ENCODE assay signal across 8 mouse cellular contexts in the genomic region with DNA sequence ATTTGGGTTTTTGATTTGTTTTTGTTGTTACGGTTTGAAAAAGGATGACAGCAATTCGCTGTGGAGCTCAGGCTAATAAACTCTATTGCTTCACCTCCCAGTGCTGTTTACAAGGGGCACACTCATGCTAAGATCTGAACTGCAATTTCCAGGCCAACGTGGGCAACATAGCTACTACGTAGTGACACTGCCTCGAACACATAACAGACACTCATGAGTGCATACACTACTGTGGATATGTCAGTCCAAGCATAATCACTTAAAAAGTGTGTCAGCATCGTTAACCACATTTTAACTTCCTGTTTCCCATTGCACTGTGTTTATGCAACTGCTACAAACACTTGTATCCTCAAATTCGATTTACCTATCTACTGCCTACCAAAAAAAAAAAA. TPM values are rescaled to one million over a fixed set of nuclear protein-coding genes. Genes with fewer than 3 reads are reported as not detected.
DNase-seq lines count a peak whose midpoint lies in the region; ATAC-seq and TF ChIP-seq lines count a peak whose summit lies in the region.

No protein-coding gene starts in this region.

- peak overlapping the region; percentile 58 for H3ac ChIP-seq in myocyte (ENCODE audit: control insufficient read depth, insufficient read length)

- H3K4me3 ChIP-seq in lung, adult 2 months (replicated peaks; ENCODE audit: extremely low read depth, low read depth, low read length) = peak overlapping the region; percentile 68
- H3K4me3 ChIP-seq in embryonic facial prominence, embryonic 11.5 days (ENCODE audit: low read depth, low read length) = peak overlapping the region; percentile 63
- H3K4me3 ChIP-seq in intestine, embryonic 15.5 days (replicated peaks) = peak overlapping the region; percentile 93
- peak overlapping the region; percentile 53 for H3K4me3 ChIP-seq in myocyte

- no peak overlapping the region for H3K27ac ChIP-seq in embryonic facial prominence, embryonic 11.5 days (replicated peaks; ENCODE audit: low read depth, low read length)
- H3K27ac ChIP-seq in intestine, embryonic 15.5 days = peak overlapping the region; percentile 71; the same call in 1 of the 2 replicates

- H3K27me3 ChIP-seq in embryonic facial prominence, embryonic 11.5 days (ENCODE audit: control insufficient read depth, insufficient read depth, low read length) = no peaks in the 10 kb centered on the region
- H3K27me3 ChIP-seq in intestine, embryonic 15.5 days (replicated peaks) = no peaks in the 10 kb centered on the region
- H3K27me3 ChIP-seq in myocyte (ENCODE audit: control insufficient read depth, insufficient read depth, insufficient read length) = no peaks in the 10 kb centered on the region

- 6% methylated on average over 7 of the region's 7 CpGs for WGBS in lung, adult 2 months
- 33% methylated on average over 7 of the region's 7 CpGs for WGBS in embryonic facial prominence, embryonic 11.5 days
- WGBS in intestine, embryonic 15.5 days = 17% methylated on average over 7 of the region's 7 CpGs

- TF ChIP-seq CTCF in lung, adult 2 months (IDR thresholded peaks at IDR 0.05; ENCODE audit: insufficient read depth, low read length) = no peak

- H3K4me1 ChIP-seq in lung, adult 2 months (ENCODE audit: control insufficient read depth, insufficient read depth, low read length) = peaks cover 3% of the 10 kb centered on the region
- no peaks in the 10 kb centered on the region for H3K4me1 ChIP-seq in embryonic facial prominence, embryonic 11.5 days (ENCODE audit: control insufficient read depth, insufficient read depth, low read length)
- H3K4me1 ChIP-seq in intestine, embryonic 15.5 days (replicated peaks) = peaks cover 9% of the 10 kb centered on the region

- no peaks in the 10 kb centered on the region for H3K36me3 ChIP-seq in embryonic facial prominence, embryonic 11.5 days (replicated peaks; ENCODE audit: control insufficient read depth, insufficient read depth, low read depth, low read length)
- H3K36me3 ChIP-seq in intestine, embryonic 15.5 days = peaks cover 6% of the 10 kb centered on the region; the same call in 1 of the 2 replicates
- no peaks in the 10 kb centered on the region for H3K36me3 ChIP-seq in myocyte (ENCODE audit: control insufficient read depth, insufficient read depth)

- H3K79me2 ChIP-seq in myocyte (ENCODE audit: control insufficient read depth, insufficient read depth) = peaks cover 44% of the 10 kb centered on the region

- DNase-seq in lung, adult 2 months = no peak
- no peak for DNase-seq in lung, postnatal 14 days
- DNase-seq in embryonic facial prominence, embryonic 11.5 days (ENCODE audit: low spot score) = no peak
- no peak for DNase-seq in Muller cell, postnatal 12 days (ENCODE audit: inconsistent ontology term)
- no peak for DNase-seq in urinary bladder, adult 18-20 months (ENCODE audit: low spot score in 2 of 2)
- no peak for DNase-seq in kidney, postnatal 10 days

- no peak for TF ChIP-seq POLR2A in lung, adult 2 months (IDR thresholded peaks at IDR 0.05; ENCODE audit: borderline replicate concordance, extremely low read depth, low read depth, low read length)
- TF ChIP-seq POLR2A in myocyte (IDR thresholded peaks at IDR 0.05; ENCODE audit: insufficient read length, low read depth) = no peak

- H3K9me3 ChIP-seq in embryonic facial prominence, embryonic 11.5 days (replicated peaks; ENCODE audit: control insufficient read depth, low read length) = no peaks in the 10 kb centered on the region
- no peaks in the 10 kb centered on the region for H3K9me3 ChIP-seq in intestine, embryonic 15.5 days

- peak overlapping the region; percentile 32 for H3K9ac ChIP-seq in embryonic facial prominence, embryonic 11.5 days (replicated peaks; ENCODE audit: low read length)
- no peak overlapping the region for H3K9ac ChIP-seq in intestine, embryonic 15.5 days

- ATAC-seq in embryonic facial prominence, embryonic 11.5 days (replicated peaks; ENCODE audit: insufficient number of reproducible peaks, low FRiP score, low TSS enrichment, low read depth) = peak; percentile 49; the same call in 1 of the 2 replicates
- peak; percentile 66 for ATAC-seq in intestine, embryonic 15.5 days

- peak overlapping the region; percentile 32 for H3K4me2 ChIP-seq in embryonic facial prominence, embryonic 11.5 days (ENCODE audit: low read depth, low read length)
- H3K4me2 ChIP-seq in intestine, embryonic 15.5 days (replicated peaks) = peak overlapping the region; percentile 62
- H3K4me2 ChIP-seq in myocyte (ENCODE audit: low read depth) = peak overlapping the region; percentile 83

TF ChIP-seq in myocyte, 11 proteins besides CTCF, POLR2A, EP300 and RAD21:
- TF ChIP-seq REST (IDR thresholded peaks at IDR 0.05; ENCODE audit: insufficient read depth, insufficient read length) = no peak

RNA-seq across cellular contexts. Expression of a gene that starts 0.4 kb away (rescaled TPM):
- 97.3 and 127 TPM in 2 replicates for polyA plus RNA-seq in lung, adult 2 months (2012; rRNA removed)
- polyA plus RNA-seq in embryonic facial prominence, embryonic 11.5 days (2014; fragmentation: Nextera tagmentation; extraction: Ambion mirVana) = 311 and 325 TPM in 2 replicates
- 205 and 218 TPM in 2 replicates for polyA plus RNA-seq in intestine, embryonic 15.5 days (2015; fragmentation: Nextera tagmentation; extraction: Ambion mirVana)
- 338 TPM for polyA plus RNA-seq in myocyte (2012; fragmentation: generic; extraction: Trizol)

RNA-seq across cellular contexts. Expression of a gene that starts 27.6 kb away (rescaled TPM):
- 19.2 and 20.6 TPM in 2 replicates for polyA plus RNA-seq in lung, adult 2 months (2012; rRNA removed)
- 18.0 and 23.0 TPM in 2 replicates for polyA plus RNA-seq in embryonic facial prominence, embryonic 11.5 days (2014; fragmentation: Nextera tagmentation; extraction: Ambion mirVana)
- 17.4 and 19.9 TPM in 2 replicates for polyA plus RNA-seq in intestine, embryonic 15.5 days (2015; fragmentation: Nextera tagmentation; extraction: Ambion mirVana)
- 11.5 TPM for polyA plus RNA-seq in myocyte (2012; fragmentation: generic; extraction: Trizol)

Comparison
In these comparisons a context has a peak if more than half of its experiments do, and no peak if none do; other contexts are left out.
1. H3K4me2 ChIP-seq: peak in every context shown above with its lines; median percentile 83 in myocyte; 62 in intestine, embryonic 15.5 days; 32 in embryonic facial prominence, embryonic 11.5 days.